Mouse (Mus musculus) thymus, postnatal 10 days (tissue): ENCODE data around the gene Dctn2.
"Not testable (repeated sequence)": the region's sequence is repeated elsewhere in the genome, so short reads cannot be mapped to it uniquely, and the experiment has no call there.

Experiments
- DNase-seq, 2 experiments: peaks; one replicate each; pipeline ENCODE4 v3.0.0; 2021; ENCODE audit warnings: low spot score in 2 of 2

Gene Dctn2

GRCm38 (mm10) chr10:127289573-127290191 is 23.5 kb downstream of the Dctn2 start:
- peak in 1 of 2 experiments; percentile 35 for DNase-seq

- DNase-seq = peak; percentile 99 to 100
Observed at GRCm38 (mm10) chr10:127290307-127290929, 24.2 kb downstream of the Dctn2 start.

GRCm38 (mm10) chr10:127290930-127291880 is 25.0 kb downstream of the Dctn2 start:
- peak; percentile 39 to 47 for DNase-seq

GRCm38 (mm10) chr10:127291881-127292638 is 25.9 kb downstream of the Dctn2 start:
- no peak for DNase-seq

GRCm38 (mm10) chr10:127292987-127293538 is 26.9 kb downstream of the Dctn2 start:
- DNase-seq = no peak

GRCm38 (mm10) chr10:127293590-127294113 is 27.5 kb downstream of the Dctn2 start:
- DNase-seq = no peak

GRCm38 (mm10) chr10:127294895-127295510 is 28.8 kb downstream of the Dctn2 start:
- no peak for DNase-seq

- no peak for DNase-seq
Observed at GRCm38 (mm10) chr10:127295986-127296794, 30.0 kb downstream of the Dctn2 start.

GRCm38 (mm10) chr10:127297015-127297871 is 31.1 kb downstream of the Dctn2 start:
- no peak for DNase-seq

- DNase-seq = no peak
Observed at GRCm38 (mm10) chr10:127300361-127300760, 34.2 kb downstream of the Dctn2 start.

- no peak for DNase-seq
Observed at GRCm38 (mm10) chr10:127303136-127303535, 37.0 kb downstream of the Dctn2 start.

GRCm38 (mm10) chr10:127309167-127309566 is 43.0 kb downstream of the Dctn2 start:
- not testable (repeated sequence) for DNase-seq

- no peak for DNase-seq
Observed at GRCm38 (mm10) chr10:127310523-127311475, 44.6 kb downstream of the Dctn2 start.

GRCm38 (mm10) chr10:127311476-127312355 is 45.5 kb downstream of the Dctn2 start, which contains the start of gene Mars:
Mars (minus strand) TSS chr10:127311786.
- DNase-seq = peak; percentile 88 to 89

GRCm38 (mm10) chr10:127312356-127312676 is 46.1 kb downstream of the Dctn2 start:
- peak; percentile 81 to 87 for DNase-seq

GRCm38 (mm10) chr10:127312858-127313257 is 46.7 kb downstream of the Dctn2 start:
- no peak for DNase-seq

GRCm38 (mm10) chr10:127313516-127313915 is 47.3 kb downstream of the Dctn2 start:
- DNase-seq = not testable (repeated sequence)
